Comparison of ENCODE assay signal across 8 mouse cellular contexts in genomic region chr9:50603998-50604324, GRCm38 (mm10). TPM values are rescaled to one million over a fixed set of nuclear protein-coding genes. Genes with fewer than 3 reads are reported as not detected.
DNase-seq lines count a peak whose midpoint lies in the region; ATAC-seq and TF ChIP-seq lines count a peak whose summit lies in the region.

No protein-coding gene starts in this region.

- H3K79me2 ChIP-seq in CH12.LX (replicated peaks; ENCODE audit: control insufficient read depth, extremely low read depth, insufficient read depth, poor library complexity, severe bottlenecking): peaks cover 47% of the 10 kb centered on the region

- TF ChIP-seq EP300 in CH12.LX (IDR thresholded peaks at IDR 0.05; ENCODE audit: low read length): no peak
- no peak for TF ChIP-seq EP300 in liver, embryonic 14.5 days (IDR thresholded peaks at IDR 0.05; ENCODE audit: low read depth)

- dilution Hi-C loops in CH12.LX (cut with MboI; ENCODE audit: extremely low pct_ligation_motif_present, extremely low pct_unique_long_range_greater_than_20kb, low sequenced_read_pairs): no loop called here

- peak overlapping the region; percentile 83 for H3K4me3 ChIP-seq in heart, embryonic 11.5 days (ENCODE audit: low read depth, low read length)
- H3K4me3 ChIP-seq in CH12.LX (replicated peaks in 1 of 3; ENCODE audit: low read depth in 2 of 3, low read length in 2 of 3, poor library complexity in 1 of 3): peak overlapping the region; percentile 80 to 98 (median 84)
- H3K4me3 ChIP-seq in forebrain, embryonic 13.5 days: peak overlapping the region; percentile 86
- peak overlapping the region; percentile 84 to 96 for H3K4me3 ChIP-seq in liver, embryonic 14.5 days (ENCODE audit: insufficient read depth in 1 of 2, low read depth in 2 of 2, low read length in 2 of 2)

- 0% methylated on average over 24 of the region's 24 CpGs for WGBS in heart, embryonic 11.5 days (ENCODE audit: insufficient replicate concordance)
- WGBS in forebrain, embryonic 13.5 days: under 1% methylated on average over 24 of the region's 24 CpGs
- under 1% methylated on average over 24 of the region's 24 CpGs for WGBS in liver, embryonic 14.5 days (ENCODE audit: insufficient replicate concordance)

- peak; percentile 75 for ATAC-seq in heart, embryonic 11.5 days (replicated peaks; ENCODE audit: insufficient number of reproducible peaks, low FRiP score, low TSS enrichment)
- peak; percentile 93 for ATAC-seq in forebrain, embryonic 13.5 days
- peak; percentile 78 for ATAC-seq in liver, embryonic 14.5 days (ENCODE audit: insufficient read depth)

- TF ChIP-seq RAD21 in CH12.LX (IDR thresholded peaks at IDR 0.05; ENCODE audit: low read depth, low read length): no peak

- H3K9ac ChIP-seq in heart, embryonic 11.5 days (ENCODE audit: low read depth, low read length): peak overlapping the region; percentile 96
- H3K9ac ChIP-seq in CH12.LX (ENCODE audit: insufficient read depth, low read depth): peak overlapping the region; percentile 92
- peak overlapping the region; percentile 89 for H3K9ac ChIP-seq in forebrain, embryonic 13.5 days
- peak overlapping the region; percentile 67 for H3K9ac ChIP-seq in liver, embryonic 14.5 days (replicated peaks)

- peak overlapping the region; percentile 85 for H3K27ac ChIP-seq in heart, embryonic 11.5 days (ENCODE audit: low read depth, low read length)
- peak overlapping the region; percentile 62 for H3K27ac ChIP-seq in CH12.LX (ENCODE audit: insufficient read depth, low read depth)
- peak overlapping the region; percentile 82 for H3K27ac ChIP-seq in forebrain, embryonic 13.5 days
- H3K27ac ChIP-seq in liver, embryonic 14.5 days: peak overlapping the region; percentile 64

- peak in 1 of 2 experiments; percentile 29; a peak in 2 of 4 replicates for TF ChIP-seq CTCF in CH12.LX (conservative IDR thresholded peaks at IDR 0.05 in 1 of 2, IDR thresholded peaks at IDR 0.05 in 1 of 2; ENCODE audit: low read depth in 2 of 2, low read length in 2 of 2)
- TF ChIP-seq CTCF in liver, embryonic 14.5 days (IDR thresholded peaks at IDR 0.05; ENCODE audit: low read depth): peak; percentile 64

- in situ Hi-C loops in CH12.LX (cut with MboI; ENCODE audit: low pct_ligation_motif_present, low pct_unique_long_range_greater_than_20kb, low sequenced_read_pairs): loop anchor here (10.0 kb wide), 1 partner anchor 149 kb away; no protein-coding TSS in a partner anchor

- H3K4me2 ChIP-seq in heart, embryonic 11.5 days: peak overlapping the region; percentile 81
- H3K4me2 ChIP-seq in CH12.LX (ENCODE audit: insufficient read depth, low read depth, poor library complexity, severe bottlenecking): peak overlapping the region; percentile 89
- H3K4me2 ChIP-seq in forebrain, embryonic 13.5 days: peak overlapping the region; percentile 77
- H3K4me2 ChIP-seq in liver, embryonic 14.5 days (ENCODE audit: low read depth): peak overlapping the region; percentile 87

- no peaks in the 10 kb centered on the region for H3K9me3 ChIP-seq in heart, embryonic 11.5 days (replicated peaks; ENCODE audit: control insufficient read depth, low read length)
- no peaks in the 10 kb centered on the region for H3K9me3 ChIP-seq in CH12.LX (replicated peaks; ENCODE audit: low read length)
- H3K9me3 ChIP-seq in forebrain, embryonic 13.5 days (replicated peaks): no peaks in the 10 kb centered on the region
- no peaks in the 10 kb centered on the region for H3K9me3 ChIP-seq in liver, embryonic 14.5 days (ENCODE audit: control insufficient read depth, low read length)

- peaks cover 22% of the 10 kb centered on the region for H3K4me1 ChIP-seq in heart, embryonic 11.5 days (ENCODE audit: control insufficient read depth, insufficient read depth, low read length)
- H3K4me1 ChIP-seq in CH12.LX (ENCODE audit: control insufficient read depth in 1 of 2, insufficient read depth in 2 of 2): peaks cover 5 to 34% of the 10 kb centered on the region in 2 experiments; a peak in 3 of 4 replicates
- peaks cover 25% of the 10 kb centered on the region for H3K4me1 ChIP-seq in forebrain, embryonic 13.5 days
- H3K4me1 ChIP-seq in liver, embryonic 14.5 days (replicated peaks; ENCODE audit: control insufficient read depth in 2 of 2, insufficient read depth in 2 of 2, low read length in 1 of 2): peaks cover 24 to 26% of the 10 kb centered on the region in 2 experiments

- H3K27me3 ChIP-seq in heart, embryonic 11.5 days (ENCODE audit: control insufficient read depth, insufficient read depth, low read length): no peaks in the 10 kb centered on the region
- no peaks in the 10 kb centered on the region for H3K27me3 ChIP-seq in CH12.LX (replicated peaks)
- no peaks in the 10 kb centered on the region for H3K27me3 ChIP-seq in forebrain, embryonic 13.5 days
- no peaks in the 10 kb centered on the region for H3K27me3 ChIP-seq in liver, embryonic 14.5 days (ENCODE audit: control insufficient read depth, insufficient read depth, low read length)

- no peak for DNase-seq in heart, postnatal 36 days
- DNase-seq in CH12.LX (ENCODE audit: extremely low read depth): no peak
- no peak for DNase-seq in liver, embryonic 14.5 days (ENCODE audit: low read depth in 3 of 3, low spot score in 3 of 3)
- DNase-seq in embryo, embryonic 11 days: no peak
- no peak for DNase-seq in thymus, postnatal 10 days (ENCODE audit: low spot score in 2 of 2)
- DNase-seq in ovary, adult 18-20 months (ENCODE audit: low spot score): no peak

- intact Hi-C loops in heart, postnatal 36 days (cut with DNase I): loop anchor here (2.0 to 5.0 kb wide), 3 partner anchors 13 to 142 kb away; partner anchors contain the start of genes Dlat, Nkapd1 and Pih1d2

- no peak for TF ChIP-seq POLR2A in CH12.LX (IDR thresholded peaks at IDR 0.05; ENCODE audit: low read depth, low read length)

- peaks cover 17% of the 10 kb centered on the region for H3K36me3 ChIP-seq in heart, embryonic 11.5 days (ENCODE audit: control insufficient read depth, insufficient read depth, low read length)
- peaks cover 25 to 48% of the 10 kb centered on the region in 2 experiments for H3K36me3 ChIP-seq in CH12.LX (replicated peaks in 1 of 2; ENCODE audit: control insufficient read depth in 1 of 2, insufficient read depth in 1 of 2, low read length in 1 of 2)
- H3K36me3 ChIP-seq in forebrain, embryonic 13.5 days (ENCODE audit: poor library complexity, severe bottlenecking): peaks cover 48% of the 10 kb centered on the region
- peaks cover 40% of the 10 kb centered on the region for H3K36me3 ChIP-seq in liver, embryonic 14.5 days (replicated peaks; ENCODE audit: control insufficient read depth, insufficient read depth, low read depth)

TF ChIP-seq in CH12.LX, 34 proteins besides CTCF, POLR2A, EP300 and RAD21 (continues in another document):
- TF ChIP-seq USF1 (IDR thresholded peaks at IDR 0.05; ENCODE audit: low read depth, low read length) (no peak), SIN3A (IDR thresholded peaks at IDR 0.05; ENCODE audit: low read length) (peak; percentile 8; the same call in 1 of the 2 replicates)

RNA-seq across cellular contexts. Expression of gene Timm8b, which starts 0.3 kb away (rescaled TPM):
- polyA plus RNA-seq in heart, embryonic 11.5 days (2014; fragmentation: Nextera tagmentation; extraction: Ambion mirVana): 292 and 318 TPM in 2 replicates
- 100 to 1,000 TPM; 271 to 284 TPM for total RNA-seq in heart, postnatal 36 days (2021)
- total RNA-seq in CH12.LX (2012; rRNA removed): 160 and 183 TPM in 2 replicates
- total RNA-seq in CH12.LX (2014; rRNA removed): 244 and 249 TPM in 2 replicates
- polyA plus RNA-seq in CH12.LX (2012; ENCODE audit: insufficient read length, low read depth): 119 and 155 TPM in 2 replicates
- 374 and 437 TPM in 2 replicates for polyA plus RNA-seq in forebrain, embryonic 13.5 days (2015; fragmentation: Nextera tagmentation; extraction: Ambion mirVana)
- 111 and 153 TPM in 2 replicates for polyA plus RNA-seq in liver, embryonic 14.5 days (2012; rRNA removed)
- 248 and 263 TPM in 2 replicates for polyA plus RNA-seq in liver, embryonic 14.5 days (2014; fragmentation: Nextera tagmentation; extraction: Ambion mirVana)

RNA-seq across cellular contexts. Expression of gene Sdhd, which starts 0.3 kb away (rescaled TPM):
- 572 and 623 TPM in 2 replicates for polyA plus RNA-seq in heart, embryonic 11.5 days (2014; fragmentation: Nextera tagmentation; extraction: Ambion mirVana)
- total RNA-seq in heart, postnatal 36 days (2021): 100 to 1,000 TPM; 693 to 712 TPM
- total RNA-seq in CH12.LX (2012; rRNA removed) (215 and 261 TPM in 2 replicates), CH12.LX (2014; rRNA removed) (407 and 435 TPM in 2 replicates)
- 220 and 240 TPM in 2 replicates for polyA plus RNA-seq in CH12.LX (2012; ENCODE audit: insufficient read length, low read depth)
- polyA plus RNA-seq in forebrain, embryonic 13.5 days (2015; fragmentation: Nextera tagmentation; extraction: Ambion mirVana): 214 and 228 TPM in 2 replicates
- 167 and 179 TPM in 2 replicates for polyA plus RNA-seq in liver, embryonic 14.5 days (2012; rRNA removed)
- 322 and 337 TPM in 2 replicates for polyA plus RNA-seq in liver, embryonic 14.5 days (2014; fragmentation: Nextera tagmentation; extraction: Ambion mirVana)

RNA-seq across cellular contexts. Expression of gene Pih1d2, which starts 13.2 kb away (rescaled TPM):
- 1.8 and 3.1 TPM in 2 replicates for polyA plus RNA-seq in heart, embryonic 11.5 days (2014; fragmentation: Nextera tagmentation; extraction: Ambion mirVana)
- total RNA-seq in heart, postnatal 36 days (2021): under 1 TPM in 1 of 2 experiments, not detected in 1; 0.65 TPM
- 1.8 and 2.4 TPM in 2 replicates for total RNA-seq in CH12.LX (2012; rRNA removed)
- total RNA-seq in CH12.LX (2014; rRNA removed): 4.8 and 5.5 TPM in 2 replicates
- polyA plus RNA-seq in CH12.LX (2012; ENCODE audit: insufficient read length, low read depth): 2.8 and 3.2 TPM in 2 replicates
- 5.0 and 6.0 TPM in 2 replicates for polyA plus RNA-seq in forebrain, embryonic 13.5 days (2015; fragmentation: Nextera tagmentation; extraction: Ambion mirVana)
- polyA plus RNA-seq in liver, embryonic 14.5 days (2012; rRNA removed): 0.18 and 0.78 TPM in 2 replicates
- 0.56 and 1.4 TPM in 2 replicates for polyA plus RNA-seq in liver, embryonic 14.5 days (2014; fragmentation: Nextera tagmentation; extraction: Ambion mirVana)

RNA-seq across cellular contexts. Expression of gene Nkapd1, which starts 13.3 kb away (rescaled TPM):
- polyA plus RNA-seq in heart, embryonic 11.5 days (2014; fragmentation: Nextera tagmentation; extraction: Ambion mirVana): 20.2 and 21.3 TPM in 2 replicates
- 10 to 100 TPM; 13.0 to 16.5 TPM for total RNA-seq in heart, postnatal 36 days (2021)
- total RNA-seq in CH12.LX (2012; rRNA removed): 9.6 and 10.0 TPM in 2 replicates
- 13.5 and 13.7 TPM in 2 replicates for total RNA-seq in CH12.LX (2014; rRNA removed)
- 36.7 and 38.4 TPM in 2 replicates for polyA plus RNA-seq in CH12.LX (2012; ENCODE audit: insufficient read length, low read depth)
- polyA plus RNA-seq in forebrain, embryonic 13.5 days (2015; fragmentation: Nextera tagmentation; extraction: Ambion mirVana): 22.4 and 26.1 TPM in 2 replicates
- 2.9 and 4.7 TPM in 2 replicates for polyA plus RNA-seq in liver, embryonic 14.5 days (2012; rRNA removed)
- 7.0 and 7.3 TPM in 2 replicates for polyA plus RNA-seq in liver, embryonic 14.5 days (2014; fragmentation: Nextera tagmentation; extraction: Ambion mirVana)

RNA-seq across cellular contexts. Expression of gene Tex12, which starts 42.8 kb away (rescaled TPM):
- polyA plus RNA-seq in heart, embryonic 11.5 days (2014; fragmentation: Nextera tagmentation; extraction: Ambion mirVana): not detected in 2 replicates
- not detected for total RNA-seq in heart, postnatal 36 days (2021)
- total RNA-seq in CH12.LX (2012; rRNA removed): not detected in 2 replicates
- total RNA-seq in CH12.LX (2014; rRNA removed): not detected in 2 replicates
- not detected in 2 replicates for polyA plus RNA-seq in CH12.LX (2012; ENCODE audit: insufficient read length, low read depth)
- polyA plus RNA-seq in forebrain, embryonic 13.5 days (2015; fragmentation: Nextera tagmentation; extraction: Ambion mirVana): 0.18 TPM in 1 of 2 replicates, not detected in the other
- polyA plus RNA-seq in liver, embryonic 14.5 days (2012; rRNA removed): not detected in 2 replicates
- not detected in 2 replicates for polyA plus RNA-seq in liver, embryonic 14.5 days (2014; fragmentation: Nextera tagmentation; extraction: Ambion mirVana)
